Mouse (Mus musculus): ENCODE results near the gene 4930544D05Rik. TPM values are rescaled to one million over a fixed set of nuclear protein-coding genes. Genes with fewer than 3 reads are reported as not detected.

The 4930544D05Rik gene
- polyA plus RNA-seq, 1 experiment: 0.10 TPM

DNA sequence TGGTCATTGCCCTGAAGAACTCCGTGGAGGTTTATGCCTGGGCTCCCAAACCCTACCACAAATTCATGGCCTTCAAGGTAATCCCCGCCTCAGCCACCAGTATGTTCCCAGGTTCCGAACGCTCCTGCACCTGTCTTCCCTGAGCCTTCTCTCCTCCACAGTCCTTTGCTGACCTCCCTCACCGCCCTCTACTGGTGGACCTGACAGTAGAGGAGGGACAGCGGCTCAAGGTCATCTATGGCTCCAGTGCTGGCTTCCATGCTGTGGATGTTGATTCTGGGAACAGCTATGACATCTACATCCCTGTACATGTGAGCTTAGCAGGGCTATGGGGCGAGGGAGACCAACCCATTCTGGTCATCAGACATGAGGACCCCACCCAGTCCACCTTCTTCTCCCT lies 3.1 kb upstream of the 4930544D05Rik start:
- peaks cover 7% of the 10 kb centered on the region for H3K36me3 ChIP-seq (ENCODE audit: control insufficient read depth, insufficient read depth)
- H3ac ChIP-seq (ENCODE audit: control insufficient read depth, insufficient read length): no peak overlapping the region
- H3K4me2 ChIP-seq (ENCODE audit: low read depth): no peak overlapping the region
- H3K27me3 ChIP-seq (ENCODE audit: control insufficient read depth, insufficient read depth, insufficient read length): no peaks in the 10 kb centered on the region
- no peaks in the 10 kb centered on the region for H3K79me2 ChIP-seq (ENCODE audit: control insufficient read depth, insufficient read depth)
- TF ChIP-seq TCF3 (IDR thresholded peaks at IDR 0.05; ENCODE audit: insufficient read length, low read depth) (no peak), MAX (IDR thresholded peaks at IDR 0.05; ENCODE audit: low read depth) (no peak), MYOG (IDR thresholded peaks at IDR 0.05; ENCODE audit: control insufficient read depth in 1 of 3, insufficient read depth in 1 of 3, insufficient read length in 2 of 3, low read depth in 2 of 3) (no peak), USF1 (IDR thresholded peaks at IDR 0.05; ENCODE audit: low read depth) (no peak), MYOD1 (IDR thresholded peaks at IDR 0.05; ENCODE audit: control insufficient read depth in 1 of 3, insufficient read length in 2 of 3, low read depth in 2 of 3) (no peak), CEBPB (IDR thresholded peaks at IDR 0.05; ENCODE audit: insufficient read depth, poor library complexity, severe bottlenecking) (no peak), POLR2A (IDR thresholded peaks at IDR 0.05; ENCODE audit: insufficient read length, low read depth) (no peak), TCF12 (IDR thresholded peaks at IDR 0.05; ENCODE audit: insufficient read depth, poor library complexity, severe bottlenecking) (no peak), REST (IDR thresholded peaks at IDR 0.05; ENCODE audit: insufficient read depth, insufficient read length) (no peak), POLR2AphosphoS2 (IDR thresholded peaks at IDR 0.05; ENCODE audit: insufficient read length, low read depth) (no peak), E2F4 (IDR thresholded peaks at IDR 0.05; ENCODE audit: insufficient read depth) (no peak), SRF (IDR thresholded peaks at IDR 0.05; ENCODE audit: control insufficient read depth, insufficient read length, low read depth) (no peak)
- H3K4me3 ChIP-seq: no peak overlapping the region

DNA sequence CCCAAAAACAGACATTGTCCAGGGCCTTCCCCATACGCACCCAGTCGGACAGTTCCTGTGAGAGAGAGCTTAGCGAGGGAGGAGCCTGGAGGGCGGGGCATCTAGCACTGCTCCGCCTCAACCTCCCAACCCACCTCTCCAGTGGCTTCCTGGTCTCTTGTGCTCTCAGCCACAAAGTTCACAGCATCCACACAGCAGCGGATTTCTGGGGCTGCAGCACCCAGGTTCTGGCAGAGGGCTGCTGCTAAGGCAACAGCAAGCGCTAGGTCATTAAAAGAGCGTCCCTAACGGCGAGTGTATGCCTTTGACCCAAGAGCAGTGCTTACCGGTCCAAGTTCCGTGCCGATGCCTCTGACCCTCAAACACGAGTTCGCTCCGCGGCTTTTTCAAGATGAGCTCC lies 574 bp upstream of the 4930544D05Rik start:
- TF ChIP-seq POLR2A (IDR thresholded peaks at IDR 0.05; ENCODE audit: insufficient read length, low read depth): no peak
- TF ChIP-seq TCF12 (IDR thresholded peaks at IDR 0.05; ENCODE audit: insufficient read depth, poor library complexity, severe bottlenecking): no peak
- no peak for TF ChIP-seq POLR2AphosphoS2 (IDR thresholded peaks at IDR 0.05; ENCODE audit: insufficient read length, low read depth)
- no peak for TF ChIP-seq E2F4 (IDR thresholded peaks at IDR 0.05; ENCODE audit: insufficient read depth)
- TF ChIP-seq TCF3 (IDR thresholded peaks at IDR 0.05; ENCODE audit: insufficient read length, low read depth): no peak
- TF ChIP-seq REST (IDR thresholded peaks at IDR 0.05; ENCODE audit: insufficient read depth, insufficient read length): no peak
- TF ChIP-seq SRF (IDR thresholded peaks at IDR 0.05; ENCODE audit: control insufficient read depth, insufficient read length, low read depth): no peak
- TF ChIP-seq MYOD1 (IDR thresholded peaks at IDR 0.05; ENCODE audit: control insufficient read depth in 1 of 3, insufficient read length in 2 of 3, low read depth in 2 of 3): no peak
- TF ChIP-seq CEBPB (IDR thresholded peaks at IDR 0.05; ENCODE audit: insufficient read depth, poor library complexity, severe bottlenecking): no peak
- no peak for TF ChIP-seq MAX (IDR thresholded peaks at IDR 0.05; ENCODE audit: low read depth)
- no peak for TF ChIP-seq MYOG (IDR thresholded peaks at IDR 0.05; ENCODE audit: control insufficient read depth in 1 of 3, insufficient read depth in 1 of 3, insufficient read length in 2 of 3, low read depth in 2 of 3)
- TF ChIP-seq USF1 (IDR thresholded peaks at IDR 0.05; ENCODE audit: low read depth): no peak
- H3K36me3 ChIP-seq (ENCODE audit: control insufficient read depth, insufficient read depth): peaks cover 7% of the 10 kb centered on the region
- no peak overlapping the region for H3K4me3 ChIP-seq
- H3K4me2 ChIP-seq (ENCODE audit: low read depth): no peak overlapping the region
- no peaks in the 10 kb centered on the region for H3K27me3 ChIP-seq (ENCODE audit: control insufficient read depth, insufficient read depth, insufficient read length)
- no peak overlapping the region for H3ac ChIP-seq (ENCODE audit: control insufficient read depth, insufficient read length)
- no peaks in the 10 kb centered on the region for H3K79me2 ChIP-seq (ENCODE audit: control insufficient read depth, insufficient read depth)

DNA sequence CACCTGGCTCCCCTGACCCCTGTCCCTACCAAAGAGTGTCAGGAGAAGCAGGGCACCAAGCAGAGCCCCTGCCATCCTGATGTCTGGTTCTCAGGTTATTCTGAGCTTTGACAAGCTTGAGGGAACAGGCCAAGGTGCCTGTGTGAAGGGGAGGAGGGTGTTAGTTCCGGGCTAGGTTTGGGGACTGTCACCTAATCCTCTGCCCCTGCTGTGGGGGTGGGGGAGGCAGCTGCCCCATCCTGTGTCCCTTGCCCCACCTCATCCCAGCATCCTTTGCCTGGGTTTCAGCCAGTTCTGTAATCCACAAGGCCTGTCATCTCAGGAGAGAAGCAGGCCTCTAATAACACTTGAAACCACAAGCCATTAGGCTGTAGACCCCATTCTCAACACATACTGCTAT lies 3.5 kb downstream of the 4930544D05Rik start, which contains the start of gene Chrne:
Gene Chrne, minus strand, starts transcription at position 116 of the 400 bp plus-strand sequence.
- no peaks in the 10 kb centered on the region for H3K36me3 ChIP-seq (ENCODE audit: control insufficient read depth, insufficient read depth)
- no peaks in the 10 kb centered on the region for H3K27me3 ChIP-seq (ENCODE audit: control insufficient read depth, insufficient read depth, insufficient read length)
- no peak within 1 kb of the TSS for H3K4me3 ChIP-seq
- H3K4me2 ChIP-seq (ENCODE audit: low read depth): peak within 1 kb of the TSS; percentile 6
- no peak within 1 kb of the TSS for H3ac ChIP-seq (ENCODE audit: control insufficient read depth, insufficient read length)
- no peak for TF ChIP-seq TCF12 (IDR thresholded peaks at IDR 0.05; ENCODE audit: insufficient read depth, poor library complexity, severe bottlenecking)
- peak in 1 of 3 experiments; percentile 18 for TF ChIP-seq MYOG (IDR thresholded peaks at IDR 0.05; ENCODE audit: control insufficient read depth in 1 of 3, insufficient read depth in 1 of 3, insufficient read length in 2 of 3, low read depth in 2 of 3)
- TF ChIP-seq E2F4 (IDR thresholded peaks at IDR 0.05; ENCODE audit: insufficient read depth): no peak
- peak in 1 of 3 experiments; percentile 74 for TF ChIP-seq MYOD1 (IDR thresholded peaks at IDR 0.05; ENCODE audit: control insufficient read depth in 1 of 3, insufficient read length in 2 of 3, low read depth in 2 of 3)
- H3K79me2 ChIP-seq (ENCODE audit: control insufficient read depth, insufficient read depth): no peaks in the 10 kb centered on the region

DNA sequence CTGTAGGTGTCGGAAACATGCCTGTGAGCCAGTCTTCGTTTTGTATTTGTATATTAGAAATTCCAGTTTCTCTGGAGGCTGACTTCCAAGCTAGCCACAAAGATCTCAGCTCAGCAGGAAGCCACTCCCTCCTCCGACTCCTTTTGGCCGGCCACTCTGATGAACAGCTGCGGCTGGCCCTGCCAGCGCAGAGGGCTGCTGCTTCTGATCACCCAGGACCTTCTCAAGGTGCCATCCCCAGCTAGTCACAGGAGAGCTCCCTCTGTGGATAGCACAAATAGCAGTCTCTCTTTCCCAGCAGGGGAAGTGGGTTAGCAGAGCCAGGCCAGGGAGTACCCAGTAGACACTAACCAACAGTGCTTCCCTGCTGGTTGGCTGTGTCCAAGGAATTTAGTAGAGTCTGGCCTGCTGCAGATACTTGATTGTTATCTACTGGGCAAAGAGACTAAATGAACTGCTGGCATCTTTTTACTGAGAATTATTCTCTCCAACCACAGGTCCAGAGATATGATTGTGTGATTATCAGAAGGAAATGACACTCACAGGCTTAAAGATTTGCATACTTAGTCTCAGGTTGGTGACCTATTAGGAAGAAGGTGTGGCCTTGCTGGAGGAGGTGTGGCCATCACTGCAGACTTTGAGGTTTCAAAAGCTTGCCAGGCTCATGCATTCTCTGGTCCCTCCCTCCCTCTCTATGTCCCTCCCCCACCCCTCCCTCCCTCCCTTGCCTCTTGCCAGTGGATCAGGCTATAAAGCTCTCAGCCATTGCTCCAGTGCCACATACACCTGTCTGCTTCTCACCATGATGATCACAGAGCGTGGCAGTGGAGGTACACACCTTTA lies 6.5 kb downstream of the 4930544D05Rik start:
- Histone ChIP-seq H3K4me3 (no peak overlapping the region), H3K79me2 (ENCODE audit: control insufficient read depth, insufficient read depth) (no peaks in the 10 kb centered on the region), H3ac (ENCODE audit: control insufficient read depth, insufficient read length) (no peak overlapping the region), H3K36me3 (ENCODE audit: control insufficient read depth, insufficient read depth) (no peaks in the 10 kb centered on the region), H3K27me3 (ENCODE audit: control insufficient read depth, insufficient read depth, insufficient read length) (no peaks in the 10 kb centered on the region), H3K4me2 (ENCODE audit: low read depth) (peak overlapping the region; percentile 62)
- TF ChIP-seq TCF12 (IDR thresholded peaks at IDR 0.05; ENCODE audit: insufficient read depth, poor library complexity, severe bottlenecking) (peak; percentile 18), MYOG (IDR thresholded peaks at IDR 0.05; ENCODE audit: control insufficient read depth in 1 of 3, insufficient read depth in 1 of 3, insufficient read length in 2 of 3, low read depth in 2 of 3) (peak; percentile 67 to 95 (median 94)), POLR2A (IDR thresholded peaks at IDR 0.05; ENCODE audit: insufficient read length, low read depth) (peak; percentile 27), CEBPB (IDR thresholded peaks at IDR 0.05; ENCODE audit: insufficient read depth, poor library complexity, severe bottlenecking) (no peak), SRF (IDR thresholded peaks at IDR 0.05; ENCODE audit: control insufficient read depth, insufficient read length, low read depth) (no peak), MYOD1 (IDR thresholded peaks at IDR 0.05; ENCODE audit: control insufficient read depth in 1 of 3, insufficient read length in 2 of 3, low read depth in 2 of 3) (peak in 2 of 3 experiments; percentile 84 to 94)

All from myocyte (in vitro differentiated cells).